Mouse (Mus musculus) limb, embryonic 14.5 days (tissue): ENCODE measurements at regions not wholly inside any gene's neighbourhood (a gene's known extent, or its start where the extent isn't known, plus 50 kb on each side); places are given as distances from the start of the nearest gene placed in this dataset.

Source experiments
- ATAC-seq: fragments of 200-750 bp; cut with Nextera tagmentation; 2 replicates; pipeline ENCODE4 v1.8.0; 2017; ENCODE audit warnings: low read depth, moderate number of reproducible peaks, moderate TSS enrichment; ENCODE audit not compliant: low FRiP score
- DNase-seq: peaks from one replicate; pipeline ENCODE4 v3.0.0-alpha.2; 2015; ENCODE audit warnings: low spot score
- H3K27ac ChIP-seq: fragments of 300-500 bp; sonication (generic); replicated peaks from 2 replicates; pipeline ENCODE4 v1.5.1; 2014; ENCODE audit warnings: low read depth, mild to moderate bottlenecking, low read length, moderate library complexity, mixed read lengths
- H3K27me3 ChIP-seq: fragments of 300-500 bp; sonication (generic); 2 replicates; pipeline ENCODE4 v1.6.1; 2014; ENCODE audit warnings: low read length, mixed read lengths; ENCODE audit not compliant: control insufficient read depth, insufficient read depth
- H3K36me3 ChIP-seq: fragments of 300-500 bp; sonication (generic); 2 replicates; pipeline ENCODE4 v1.6.1; 2014; ENCODE audit warnings: mild to moderate bottlenecking, low read length, moderate library complexity, mixed read lengths; ENCODE audit not compliant: control insufficient read depth, insufficient read depth
- H3K4me1 ChIP-seq: fragments of 300-500 bp; sonication (generic); 2 replicates; pipeline ENCODE4 v1.6.1; 2014; ENCODE audit warnings: antibody characterized with exemption, low read length, mixed read lengths; ENCODE audit not compliant: control insufficient read depth, insufficient read depth
- H3K4me2 ChIP-seq: fragments of 300-500 bp; sonication (generic); replicated peaks from 2 replicates; pipeline ENCODE4 v1.6.1; 2014; ENCODE audit warnings: low read depth, mild to moderate bottlenecking, low read length, moderate library complexity; ENCODE audit not compliant: severe bottlenecking
- H3K4me3 ChIP-seq: fragments of 300-500 bp; sonication (generic); replicated peaks from 2 replicates; pipeline ENCODE4 v1.5.1; 2014; ENCODE audit warnings: low read length
- H3K9ac ChIP-seq: fragments of 300-500 bp; sonication (generic); 2 replicates; pipeline ENCODE4 v1.6.1; 2014; ENCODE audit warnings: mild to moderate bottlenecking, low read depth, low read length, moderate library complexity; ENCODE audit not compliant: severe bottlenecking
- H3K9me3 ChIP-seq: fragments of 300-500 bp; sonication (generic); 2 replicates; pipeline ENCODE4 v1.6.1; 2016; ENCODE audit warnings: low read length; ENCODE audit not compliant: control insufficient read depth
- POLR2A ChIP-seq: fragments of 200-500 bp; IDR thresholded peaks from 2 replicates; pipeline ENCODE4 v1.8.0; 2012; ENCODE audit warnings: inconsistent platforms, mild to moderate bottlenecking, moderate library complexity, borderline replicate concordance; ENCODE audit not compliant: insufficient read depth, insufficient read length; ENCODE audit errors: extremely low read depth
- WGBS: fragments of 180-500 bp; shearing (Covaris S2); extraction: QIAGEN DNeasy Blood & Tissue Kit; methylation state at CpG from one replicate; pipeline ENCODE4 v1.1.7; 2014; 5-methylcytosine and 5-hydroxymethylcytosine counted together

- ATAC-seq, result no peak
- H3K4me3 ChIP-seq, result no peak overlapping the region
- no peak overlapping the region for H3K4me2 ChIP-seq
Measured at GRCm38 (mm10) chr9:23567081-23567480, 344.2 kb downstream of the Bmper start.

GRCm38 (mm10) chr9:23570150-23570549 lies 347.3 kb downstream of the Bmper start:
- H3K4me3 ChIP-seq, result no peak overlapping the region
- H3K27ac ChIP-seq, result no peak overlapping the region
- no peak overlapping the region for H3K9ac ChIP-seq
- WGBS, result 58% methylated on average over 8 of the region's 8 CpGs
- H3K36me3 ChIP-seq, result no peaks in the 10 kb centered on the region
- H3K27me3 ChIP-seq, result no peaks in the 10 kb centered on the region
- no peak for TF ChIP-seq POLR2A
- no peak overlapping the region for H3K4me2 ChIP-seq
- ATAC-seq (no peak), DNase-seq (no peak)
- no peaks in the 10 kb centered on the region for H3K4me1 ChIP-seq
- H3K9me3 ChIP-seq, result no peaks in the 10 kb centered on the region

More at GRCm38 (mm10) chr9:23567081-23567480, 344.2 kb downstream of the Bmper start:
- no peak for TF ChIP-seq POLR2A
- Histone ChIP-seq H3K4me1 (no peaks in the 10 kb centered on the region), H3K27me3 (no peaks in the 10 kb centered on the region), H3K27ac (no peak overlapping the region), H3K36me3 (no peaks in the 10 kb centered on the region), H3K9ac (no peak overlapping the region), H3K9me3 (no peaks in the 10 kb centered on the region)
- DNase-seq, result no peak

GRCm38 (mm10) chr9:23576314-23576713 lies 353.4 kb downstream of the Bmper start:
- DNase-seq (no peak), ATAC-seq (no peak)
- 93% methylated on average over 2 of the region's 2 CpGs for WGBS

DNA sequence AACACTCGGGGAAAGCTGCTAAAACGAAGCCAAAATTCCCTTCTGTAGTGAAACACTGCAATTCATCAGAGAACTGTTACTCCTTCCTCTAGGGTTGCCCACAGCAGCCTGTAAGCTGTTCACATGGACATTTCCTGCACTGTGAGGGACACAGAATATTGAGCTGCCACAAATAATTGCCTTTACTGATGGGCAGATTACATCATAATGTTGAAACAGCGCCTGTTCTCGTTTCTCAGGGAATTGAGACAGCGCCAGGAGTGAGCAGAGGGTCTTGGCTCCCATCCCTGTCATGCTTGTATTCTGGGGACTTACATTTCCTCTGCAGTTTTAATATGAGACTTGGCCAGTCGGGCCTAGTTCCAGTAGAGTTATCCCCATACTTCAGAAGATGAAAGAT lies 357.3 kb downstream of the Bmper start:
- ATAC-seq (0 out of 2 replicates have a peak, but pooled peaks have one; percentile 12), DNase-seq (peak; percentile 60)
- no peak overlapping the region for H3K4me3 ChIP-seq
- no peaks in the 10 kb centered on the region for H3K36me3 ChIP-seq
- H3K9me3 ChIP-seq, result no peaks in the 10 kb centered on the region
- no peaks in the 10 kb centered on the region; the same call in 1 of the 2 replicates for H3K4me1 ChIP-seq
- 46% methylated on average over 6 of the region's 6 CpGs for WGBS
- no peak overlapping the region for H3K9ac ChIP-seq
- TF ChIP-seq POLR2A, result no peak
- H3K27me3 ChIP-seq, result no peaks in the 10 kb centered on the region
- no peak overlapping the region for H3K27ac ChIP-seq
- no peak overlapping the region for H3K4me2 ChIP-seq

More at GRCm38 (mm10) chr9:23576314-23576713, 353.4 kb downstream of the Bmper start:
- no peaks in the 10 kb centered on the region for H3K9me3 ChIP-seq
- H3K27ac ChIP-seq, result no peak overlapping the region
- TF ChIP-seq POLR2A, result no peak
- H3K4me1 ChIP-seq, result no peaks in the 10 kb centered on the region; the same call in 1 of the 2 replicates
- H3K4me3 ChIP-seq, result no peak overlapping the region
- H3K27me3 ChIP-seq, result no peaks in the 10 kb centered on the region
- no peak overlapping the region for H3K4me2 ChIP-seq
- H3K36me3 ChIP-seq, result no peaks in the 10 kb centered on the region
- H3K9ac ChIP-seq, result no peak overlapping the region

GRCm38 (mm10) chr9:23581039-23581606 lies 358.2 kb downstream of the Bmper start:
- 27% methylated on average over 6 of the region's 6 CpGs for WGBS
- Histone ChIP-seq H3K36me3 (no peaks in the 10 kb centered on the region), H3K4me3 (no peak overlapping the region), H3K4me1 (no peaks in the 10 kb centered on the region; the same call in 1 of the 2 replicates), H3K4me2 (no peak overlapping the region), H3K9ac (no peak overlapping the region), H3K27me3 (no peaks in the 10 kb centered on the region), H3K27ac (no peak overlapping the region), H3K9me3 (no peaks in the 10 kb centered on the region)
- no peak for ATAC-seq
- peak; percentile 51 for DNase-seq
- no peak for TF ChIP-seq POLR2A
